Mouse (Mus musculus) neural tube, embryonic 14.5 days (tissue): ENCODE results near the gene Cpne6. TPM values are rescaled to one million over a fixed set of nuclear protein-coding genes. Genes with fewer than 3 reads are reported as not detected.

Experiments
- ATAC-seq: fragments of 200-750 bp; cut with Nextera tagmentation; 2 replicates; pipeline ENCODE4 v1.8.0; 2017; ENCODE audit warnings: low read depth, mild to moderate bottlenecking, moderate TSS enrichment, moderate library complexity
- H3K27ac ChIP-seq: fragments of 300-500 bp; sonication (generic); 2 replicates; pipeline ENCODE4 v1.5.1; 2014; ENCODE audit warnings: low read depth, mild to moderate bottlenecking, control low read depth, low read length, moderate library complexity, mixed read lengths
- H3K27me3 ChIP-seq: fragments of 300-500 bp; sonication (generic); 2 replicates; pipeline ENCODE4 v1.6.1; 2014; ENCODE audit warnings: low read length; ENCODE audit not compliant: control insufficient read depth, insufficient read depth
- H3K36me3 ChIP-seq: fragments of 300-500 bp; sonication (generic); 2 replicates; pipeline ENCODE4 v1.6.1; 2014; ENCODE audit warnings: low read length, mixed read lengths; ENCODE audit not compliant: control insufficient read depth, insufficient read depth
- H3K4me1 ChIP-seq: fragments of 300-500 bp; sonication (generic); 2 replicates; pipeline ENCODE4 v1.6.1; 2014; ENCODE audit warnings: low read length; ENCODE audit not compliant: control insufficient read depth, insufficient read depth
- H3K4me2 ChIP-seq: fragments of 300-500 bp; sonication (generic); 2 replicates; pipeline ENCODE4 v1.6.1; 2014; ENCODE audit warnings: mild to moderate bottlenecking, low read depth, low read length, control low read depth
- H3K4me3 ChIP-seq: fragments of 300-500 bp; sonication (generic); 2 replicates; pipeline ENCODE4 v1.5.1; 2014; ENCODE audit warnings: low read depth, low read length, control low read depth, mixed read lengths
- H3K9ac ChIP-seq: fragments of 300-500 bp; sonication (generic); replicated peaks from 2 replicates; pipeline ENCODE4 v1.6.1; 2014; ENCODE audit warnings: low read depth, mild to moderate bottlenecking, control low read depth, low read length, mixed read lengths
- H3K9me3 ChIP-seq: fragments of 300-500 bp; sonication (generic); 2 replicates; pipeline ENCODE4 v1.6.1; 2016; ENCODE audit warnings: low read length; ENCODE audit not compliant: control insufficient read depth
- WGBS: fragments of 180-500 bp; shearing (Covaris S2); extraction: QIAGEN DNeasy Blood & Tissue Kit; methylation state at CpG from one replicate; pipeline ENCODE4 v1.1.7; 2014; 5-methylcytosine and 5-hydroxymethylcytosine counted together
- polyA plus RNA-seq: library from polyadenylated mRNA; unstranded; fragments of >200 nt; fragmentation: Nextera tagmentation; extraction: Ambion mirVana; gene quantifications from 2 replicates; pipeline ENCODE4 v1.2.1, GENCODE M21; 2014

Cpne6 gene
- 13.3 and 16.3 TPM in 2 replicates for polyA plus RNA-seq

GRCm38 (mm10) chr14:55510125-55510731 is at the start of gene Cpne6:
TSS of gene Cpne6 (plus strand) at chr14:55510445.
- Histone ChIP-seq H3K4me3 (no peak within 1 kb of the TSS), H3K9ac (no peak within 1 kb of the TSS), H3K27me3 (no peaks in the 10 kb centered on the region), H3K4me2 (no peak within 1 kb of the TSS), H3K27ac (no peak within 1 kb of the TSS), H3K36me3 (no peaks in the 10 kb centered on the region), H3K4me1 (no peaks in the 10 kb centered on the region), H3K9me3 (no peaks in the 10 kb centered on the region)
- WGBS = 68% methylated on average over 21 of the region's 22 CpGs
- 0 out of 2 replicates have a peak, but pooled peaks have one; percentile 16 for ATAC-seq

- no peak overlapping the region for H3K4me3 ChIP-seq
- no peak overlapping the region for H3K27ac ChIP-seq
- no peak overlapping the region for H3K9ac ChIP-seq
- no peaks in the 10 kb centered on the region for H3K27me3 ChIP-seq
- WGBS = 72% methylated on average over 4 of the region's 4 CpGs
- no peaks in the 10 kb centered on the region for H3K4me1 ChIP-seq
- no peak overlapping the region for H3K4me2 ChIP-seq
- no peak for ATAC-seq
- H3K9me3 ChIP-seq = no peaks in the 10 kb centered on the region
- no peaks in the 10 kb centered on the region for H3K36me3 ChIP-seq
Observed at GRCm38 (mm10) chr14:55461757-55462156, 48.5 kb upstream of the Cpne6 start.

DNA sequence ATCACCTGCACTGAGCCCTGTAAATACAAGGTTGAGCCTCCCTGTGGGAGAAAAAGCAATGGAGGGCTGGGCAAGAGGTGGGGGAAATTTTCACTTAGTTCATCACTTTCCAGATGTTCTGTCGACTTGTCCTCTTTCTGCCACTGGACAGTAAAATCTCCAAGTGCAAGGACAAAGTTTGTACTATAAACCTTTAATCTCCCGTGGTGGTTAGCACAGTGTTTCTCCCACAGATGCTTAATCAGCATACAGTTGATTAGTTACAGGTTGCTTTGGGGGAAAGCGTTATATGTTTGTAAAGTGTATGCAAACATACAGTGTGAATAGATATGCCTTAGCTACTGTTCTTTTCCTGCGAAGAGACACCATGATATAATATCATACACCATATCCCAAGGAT is 43.8 kb upstream of the Cpne6 start:
- 82% methylated on average over 4 of the region's 4 CpGs for WGBS
- Histone ChIP-seq H3K9me3 (no peaks in the 10 kb centered on the region), H3K4me2 (no peak overlapping the region), H3K36me3 (no peaks in the 10 kb centered on the region), H3K4me1 (no peaks in the 10 kb centered on the region), H3K9ac (no peak overlapping the region), H3K27me3 (no peaks in the 10 kb centered on the region), H3K27ac (no peak overlapping the region), H3K4me3 (no peak overlapping the region)
- ATAC-seq = no peak

GRCm38 (mm10) chr14:55467108-55467507 is 43.1 kb upstream of the Cpne6 start:
- WGBS = 81% methylated on average over 7 of the region's 7 CpGs
- no peak for ATAC-seq
- no peak overlapping the region for H3K4me3 ChIP-seq
- no peaks in the 10 kb centered on the region for H3K27me3 ChIP-seq
- no peak overlapping the region for H3K27ac ChIP-seq
- H3K4me1 ChIP-seq = no peaks in the 10 kb centered on the region
- H3K9ac ChIP-seq = no peak overlapping the region
- H3K4me2 ChIP-seq = no peak overlapping the region
- H3K36me3 ChIP-seq = no peaks in the 10 kb centered on the region
- no peaks in the 10 kb centered on the region for H3K9me3 ChIP-seq

GRCm38 (mm10) chr14:55468301-55468741 is 41.9 kb upstream of the Cpne6 start:
- Histone ChIP-seq H3K36me3 (no peaks in the 10 kb centered on the region), H3K4me3 (no peak overlapping the region), H3K27ac (no peak overlapping the region), H3K4me2 (no peak overlapping the region), H3K4me1 (no peaks in the 10 kb centered on the region), H3K9ac (no peak overlapping the region), H3K9me3 (no peaks in the 10 kb centered on the region), H3K27me3 (no peaks in the 10 kb centered on the region)
- WGBS = 88% methylated on average over 2 of the region's 2 CpGs
- ATAC-seq = no peak

DNA sequence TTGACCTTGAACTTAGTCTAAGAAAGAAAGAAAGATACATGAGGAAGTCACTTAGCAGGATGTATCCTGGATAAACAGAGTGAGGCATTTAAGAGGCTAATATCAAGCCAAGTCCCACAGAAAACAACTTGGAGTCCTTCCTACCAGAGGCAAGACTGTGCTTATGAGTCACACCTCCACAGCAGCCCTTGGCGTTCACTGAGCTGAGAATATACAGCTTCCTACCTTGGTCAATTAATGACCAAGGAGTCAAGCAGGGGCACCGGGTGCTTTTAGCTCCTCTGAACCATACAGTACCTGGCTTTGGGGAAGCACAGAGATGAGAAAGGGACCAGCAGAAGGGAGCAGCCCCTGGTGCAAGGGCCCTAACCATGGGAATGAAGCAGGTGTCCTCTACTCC is 41.2 kb upstream of the Cpne6 start:
- ATAC-seq = no peak
- Histone ChIP-seq H3K9me3 (no peaks in the 10 kb centered on the region), H3K27me3 (no peaks in the 10 kb centered on the region), H3K4me1 (no peaks in the 10 kb centered on the region), H3K9ac (no peak overlapping the region), H3K4me2 (no peak overlapping the region), H3K27ac (no peak overlapping the region), H3K36me3 (no peaks in the 10 kb centered on the region), H3K4me3 (no peak overlapping the region)
- 91% methylated on average over 2 of the region's 2 CpGs for WGBS

GRCm38 (mm10) chr14:55469821-55470220 is 40.4 kb upstream of the Cpne6 start:
- no peak overlapping the region for H3K9ac ChIP-seq
- no peak overlapping the region for H3K4me2 ChIP-seq
- ATAC-seq = no peak
- no peaks in the 10 kb centered on the region for H3K27me3 ChIP-seq
- no peaks in the 10 kb centered on the region for H3K9me3 ChIP-seq
- no peaks in the 10 kb centered on the region for H3K4me1 ChIP-seq
- H3K36me3 ChIP-seq = no peaks in the 10 kb centered on the region
- H3K4me3 ChIP-seq = no peak overlapping the region
- no peak overlapping the region for H3K27ac ChIP-seq
- 91% methylated on average over 6 of the region's 6 CpGs for WGBS

GRCm38 (mm10) chr14:55470806-55471205 is 39.4 kb upstream of the Cpne6 start:
- 10% methylated on average over 10 of the region's 10 CpGs for WGBS
- Histone ChIP-seq H3K27me3 (no peaks in the 10 kb centered on the region), H3K9ac (no peak overlapping the region), H3K4me2 (no peak overlapping the region), H3K27ac (no peak overlapping the region), H3K9me3 (no peaks in the 10 kb centered on the region), H3K36me3 (no peaks in the 10 kb centered on the region), H3K4me3 (no peak overlapping the region), H3K4me1 (no peaks in the 10 kb centered on the region)
- ATAC-seq = no peak

DNA sequence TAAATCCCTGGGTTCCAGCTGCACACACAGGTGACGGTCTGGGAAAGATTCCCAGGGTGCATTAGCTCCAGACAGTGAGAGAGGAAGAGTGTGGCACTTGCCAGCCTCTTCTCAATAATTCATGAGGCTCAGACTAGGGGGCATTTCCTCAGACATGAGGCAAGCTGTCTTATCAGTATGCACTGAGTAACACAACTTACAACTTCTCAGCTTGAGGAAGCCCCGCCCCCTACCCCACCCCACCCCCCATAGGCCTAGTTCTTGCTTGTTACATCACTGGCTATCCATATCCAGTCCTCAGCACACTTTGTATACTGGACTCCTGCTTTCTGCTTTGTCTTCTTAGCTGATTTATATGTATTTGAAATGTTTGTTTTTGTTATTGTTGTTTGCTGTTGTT is 34.6 kb upstream of the Cpne6 start:
- ATAC-seq = no peak
- H3K27me3 ChIP-seq = no peaks in the 10 kb centered on the region
- no peaks in the 10 kb centered on the region for H3K9me3 ChIP-seq
- no peaks in the 10 kb centered on the region for H3K36me3 ChIP-seq
- H3K4me2 ChIP-seq = no peak overlapping the region
- H3K4me1 ChIP-seq = no peaks in the 10 kb centered on the region
- no peak overlapping the region for H3K27ac ChIP-seq
- H3K4me3 ChIP-seq = no peak overlapping the region
- no peak overlapping the region for H3K9ac ChIP-seq
- WGBS = 49% methylated on average over 2 of the region's 2 CpGs
